Mouse (Mus musculus) 3134 (cell line): ENCODE data around the gene Cfap43.
A peak's percentile ranks its signal among the peaks of the same experiment; 100 is the strongest.

Experiments used
- DNase-seq: peaks from one replicate; pipeline ENCODE4 v3.0.0-alpha.2; 2011; ENCODE audit warnings: low spot score; ENCODE audit not compliant: insufficient read length; ENCODE audit errors: extremely low read depth

The Cfap43 gene

GRCm38 (mm10) chr19:47886617-47887016 is 32.5 kb downstream of the Cfap43 start:
- peak; percentile 81 for DNase-seq

- DNase-seq, result no peak
These were observed 33.2 kb downstream of the Cfap43 start for GRCm38 (mm10) chr19:47885886-47886285.

- no peak for DNase-seq
These were observed 33.8 kb downstream of the Cfap43 start for GRCm38 (mm10) chr19:47885191-47885743.

- DNase-seq, result peak; percentile 44
These were observed 34.6 kb downstream of the Cfap43 start for GRCm38 (mm10) chr19:47884296-47885085.

GRCm38 (mm10) chr19:47882882-47883254 is 36.2 kb downstream of the Cfap43 start:
- DNase-seq, result no peak

- peak; percentile 60 for DNase-seq
These were observed 36.8 kb downstream of the Cfap43 start for GRCm38 (mm10) chr19:47882151-47882881.

GRCm38 (mm10) chr19:47881538-47881937 is 37.5 kb downstream of the Cfap43 start:
- DNase-seq, result no peak

GRCm38 (mm10) chr19:47876252-47876651 is 42.8 kb downstream of the Cfap43 start:
- no peak for DNase-seq

- no peak for DNase-seq
These were observed 47.6 kb downstream of the Cfap43 start for GRCm38 (mm10) chr19:47871515-47871914.

- peak; percentile 52 for DNase-seq
These were observed 48.9 kb downstream of the Cfap43 start for GRCm38 (mm10) chr19:47870102-47870666.

- DNase-seq, result no peak
These were observed 49.6 kb downstream of the Cfap43 start for GRCm38 (mm10) chr19:47869516-47869915.

- no peak for DNase-seq
These were observed 50.1 kb downstream of the Cfap43 start for GRCm38 (mm10) chr19:47868951-47869350.

GRCm38 (mm10) chr19:47867628-47868175 is 51.4 kb downstream of the Cfap43 start:
- no peak for DNase-seq

- peak; percentile 92 for DNase-seq
These were observed 53.6 kb downstream of the Cfap43 start, which contains the start of gene Gsto2 for GRCm38 (mm10) chr19:47865353-47865947. TSS of gene Gsto2 (plus strand) at chr19:47865534.

- DNase-seq, result no peak
These were observed 54.4 kb downstream of the Cfap43 start for GRCm38 (mm10) chr19:47864721-47865120.

- no peak for DNase-seq
These were observed 55.0 kb downstream of the Cfap43 start for GRCm38 (mm10) chr19:47864051-47864450.

GRCm38 (mm10) chr19:47862581-47862980 is 56.5 kb downstream of the Cfap43 start:
- DNase-seq, result no peak

- no peak for DNase-seq
These were observed 59.9 kb downstream of the Cfap43 start for GRCm38 (mm10) chr19:47859180-47859579.

- DNase-seq, result no peak
These were observed 60.8 kb downstream of the Cfap43 start for GRCm38 (mm10) chr19:47857957-47858942.
